Mouse (Mus musculus) stomach, embryonic 16.5 days (tissue): ENCODE measurements around the gene Tpcn2. TPM values are rescaled to one million over a fixed set of nuclear protein-coding genes. Genes with fewer than 3 reads are reported as not detected.

Experiments used
- polyA plus RNA-seq: library from polyadenylated mRNA; unstranded; fragments of >200 nt; fragmentation: Nextera tagmentation; extraction: Ambion mirVana; gene quantifications from 2 replicates; pipeline ENCODE4 v1.2.1, GENCODE M21; 2015

The Tpcn2 gene
- polyA plus RNA-seq, 1 experiment from 2014 or later: 9.7 TPM

Other genes with a start within 250 kb of the Tpcn2 start
- 1.5 and 2.2 TPM in 2 replicates for gene 1810010D01Rik, start 75.9 kb downstream of the Tpcn2 start, polyA plus RNA-seq
- 5.5 and 7.4 TPM in 2 replicates for gene Mrgprf, start 16.8 kb upstream of the Tpcn2 start, polyA plus RNA-seq
- not detected in 2 replicates for gene Mrgprd, start 30.8 kb upstream of the Tpcn2 start, polyA plus RNA-seq